Mouse (Mus musculus) erythroblast, embryonic 14.5 days (primary cell): ENCODE results near the gene Mad1l1.

Experiments used
- GATA1 ChIP-seq: IDR thresholded peaks from 2 replicates; pipeline ENCODE4 v1.6.1; 2012; ENCODE audit warnings: low read length, inconsistent platforms, mixed read lengths
- TAL1 ChIP-seq: IDR thresholded peaks from 3 replicates; pipeline ENCODE4 v1.6.1; 2012; ENCODE audit warnings: low read length, inconsistent platforms, mixed read lengths

DNA sequence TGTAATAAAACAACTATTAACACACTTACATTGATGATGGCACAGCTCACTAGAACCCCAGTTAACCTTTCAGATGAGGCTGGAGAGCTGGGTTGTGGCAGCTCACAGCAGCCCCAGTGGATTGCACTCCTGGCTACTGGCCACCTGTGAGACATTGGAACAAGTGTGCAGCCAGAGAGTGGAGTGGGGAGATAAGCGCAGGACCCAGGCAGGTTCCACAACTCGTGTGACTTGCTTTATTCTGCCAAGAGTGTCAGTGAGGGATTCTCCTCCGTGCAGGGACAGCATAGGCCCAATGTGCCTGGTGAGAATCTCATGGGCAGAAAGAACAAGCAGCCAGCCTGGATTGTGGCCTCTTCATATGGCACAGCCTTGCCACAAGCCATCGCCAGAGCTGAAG, 180.0 kb downstream of the Mad1l1 start:
- no peak for TF ChIP-seq TAL1
- TF ChIP-seq GATA1 = no peak
